Mouse (Mus musculus) cerebellum, adult 2 months (tissue): ENCODE measurements around the gene Syt1.

Source experiments
- CTCF ChIP-seq: fragments of 200-500 bp; IDR thresholded peaks from 2 replicates; pipeline ENCODE4 v1.5.1; 2011; ENCODE audit warnings: low read depth, mild to moderate bottlenecking, control low read depth, low read length, moderate library complexity, borderline replicate concordance; ENCODE audit not compliant: insufficient read depth
- POLR2A ChIP-seq: fragments of 200-500 bp; IDR thresholded peaks from 2 replicates; pipeline ENCODE4 v1.6.1; 2011; ENCODE audit warnings: low read length, control low read depth, borderline replicate concordance; ENCODE audit not compliant: insufficient read depth

- TF ChIP-seq CTCF (no peak), POLR2A (no peak)
These were observed 124.0 kb downstream of the Syt1 start for GRCm38 (mm10) chr10:108886781-108887180.
